Mouse (Mus musculus) forelimb bud, embryonic 11.5 days (tissue): ENCODE measurements around the gene 2210016L21Rik.

ENCODE experiments used
- DNase-seq: peaks from one replicate; pipeline ENCODE4 v3.0.0-alpha.2; 2012; ENCODE audit warnings: low read depth, low spot score

Gene 2210016L21Rik

GRCm38 (mm10) chr5:114942766-114943130 lies 790 bp downstream of the 2210016L21Rik start:
- DNase-seq = no peak

GRCm38 (mm10) chr5:114945072-114945471 lies 3.1 kb downstream of the 2210016L21Rik start:
- DNase-seq = no peak

- DNase-seq = no peak
Observed at GRCm38 (mm10) chr5:114948891-114949290, 6.9 kb downstream of the 2210016L21Rik start.

- no peak for DNase-seq
Observed at GRCm38 (mm10) chr5:114949316-114949715, 7.4 kb downstream of the 2210016L21Rik start.

GRCm38 (mm10) chr5:114949812-114950211 lies 7.9 kb downstream of the 2210016L21Rik start:
- no peak for DNase-seq

GRCm38 (mm10) chr5:114950669-114951068 lies 8.7 kb downstream of the 2210016L21Rik start:
- no peak for DNase-seq

GRCm38 (mm10) chr5:114951279-114951880 lies 9.4 kb downstream of the 2210016L21Rik start:
- DNase-seq = no peak

- no peak for DNase-seq
Observed at GRCm38 (mm10) chr5:114953326-114953725, 11.4 kb downstream of the 2210016L21Rik start.

GRCm38 (mm10) chr5:114958069-114958468 lies 16.1 kb downstream of the 2210016L21Rik start:
- DNase-seq = no peak

GRCm38 (mm10) chr5:114961590-114962360 lies 19.8 kb downstream of the 2210016L21Rik start:
- DNase-seq = peak; percentile 33

- no peak for DNase-seq
Observed at GRCm38 (mm10) chr5:114964315-114964966, 22.5 kb downstream of the 2210016L21Rik start.

GRCm38 (mm10) chr5:114964967-114965898 lies 23.3 kb downstream of the 2210016L21Rik start:
- DNase-seq = no peak

GRCm38 (mm10) chr5:114967523-114968268 lies 25.7 kb downstream of the 2210016L21Rik start:
- no peak for DNase-seq

- DNase-seq = no peak
Observed at GRCm38 (mm10) chr5:114968651-114969050, 26.7 kb downstream of the 2210016L21Rik start.

- no peak for DNase-seq
Observed at GRCm38 (mm10) chr5:114969064-114969463, 27.1 kb downstream of the 2210016L21Rik start.

- DNase-seq = no peak
Observed at GRCm38 (mm10) chr5:114969609-114970215, 27.8 kb downstream of the 2210016L21Rik start.

GRCm38 (mm10) chr5:114970824-114971227 lies 28.9 kb downstream of the 2210016L21Rik start, which contains the start of gene Hnf1a:
Hnf1a (minus strand) TSS chr5:114971094.
- DNase-seq = no peak

- DNase-seq = no peak
Observed at GRCm38 (mm10) chr5:114972201-114972600, 30.2 kb downstream of the 2210016L21Rik start.

GRCm38 (mm10) chr5:114973131-114973530 lies 31.2 kb downstream of the 2210016L21Rik start:
- no peak for DNase-seq

- DNase-seq = no peak
Observed at GRCm38 (mm10) chr5:114976935-114977334, 35.0 kb downstream of the 2210016L21Rik start.
